Mouse (Mus musculus): ENCODE measurements around the gene Tmem107.

Gene Tmem107

GRCm38 (mm10) chr11:69074776-69075069 lies 4.1 kb downstream of the Tmem107 start:
- DNase-seq (ENCODE audit: low spot score), result no peak

DNA sequence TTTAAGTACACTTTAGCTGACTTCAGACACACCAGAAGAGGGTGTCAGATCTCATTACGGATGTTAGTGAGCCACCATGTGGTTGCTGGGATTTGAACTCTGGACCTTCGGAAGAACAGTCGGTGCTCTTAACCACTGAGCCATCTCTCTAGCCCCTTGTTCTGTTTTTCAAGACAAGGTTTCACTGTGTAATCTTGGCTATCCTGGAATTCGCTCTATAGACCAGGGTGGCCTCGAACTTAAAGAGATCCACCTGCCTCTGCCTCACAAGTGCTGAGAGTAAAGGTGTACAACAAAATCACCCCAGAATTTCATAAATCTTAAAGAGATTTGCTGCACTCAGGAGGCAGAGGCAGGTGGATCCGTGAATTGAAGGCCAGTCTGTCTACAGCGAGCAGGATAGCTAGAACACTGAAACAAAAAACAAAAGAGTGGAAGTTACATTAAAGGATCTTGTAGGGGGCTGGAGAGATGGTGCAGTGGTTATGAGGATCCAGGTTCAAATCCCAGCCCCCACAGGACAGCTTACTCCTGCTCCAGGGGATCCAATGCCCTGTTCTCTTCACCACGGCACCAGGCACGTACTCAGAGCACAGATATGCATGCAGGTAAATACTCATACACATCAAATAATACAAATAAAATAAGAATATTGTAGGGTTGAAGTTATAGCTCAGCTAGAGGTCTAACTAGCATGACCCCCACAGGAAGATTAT lies 5.3 kb downstream of the Tmem107 start:
- no peak for DNase-seq (ENCODE audit: low spot score)

GRCm38 (mm10) chr11:69076572-69076971 lies 6.0 kb downstream of the Tmem107 start:
- DNase-seq (ENCODE audit: low spot score), result no peak

- DNase-seq (ENCODE audit: low spot score), result no peak
These were observed 6.7 kb downstream of the Tmem107 start for GRCm38 (mm10) chr11:69077316-69077715.

DNA sequence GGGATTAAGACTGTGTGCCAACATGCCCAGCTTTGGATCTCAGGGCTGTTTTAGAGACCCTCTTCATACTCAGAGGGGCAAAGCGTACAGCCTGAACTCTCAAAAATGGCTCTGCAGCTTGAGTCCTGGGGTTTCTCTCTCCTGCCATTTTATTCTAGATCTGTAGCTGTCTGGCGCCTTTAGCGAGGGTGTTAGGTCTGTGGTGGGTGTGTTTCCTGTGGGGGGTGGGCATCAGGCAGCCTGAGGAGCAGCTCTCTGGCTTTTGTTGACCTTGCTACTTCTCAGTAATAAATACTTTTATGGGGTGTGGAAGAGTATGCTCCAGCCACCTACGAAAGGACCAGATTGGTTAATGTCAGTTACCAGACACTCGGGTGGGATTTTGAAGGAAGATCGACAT lies 7.4 kb downstream of the Tmem107 start:
- no peak for DNase-seq (ENCODE audit: low spot score)

- DNase-seq (ENCODE audit: low spot score), result no peak
These were observed 8.3 kb downstream of the Tmem107 start for GRCm38 (mm10) chr11:69078805-69079438.

DNA sequence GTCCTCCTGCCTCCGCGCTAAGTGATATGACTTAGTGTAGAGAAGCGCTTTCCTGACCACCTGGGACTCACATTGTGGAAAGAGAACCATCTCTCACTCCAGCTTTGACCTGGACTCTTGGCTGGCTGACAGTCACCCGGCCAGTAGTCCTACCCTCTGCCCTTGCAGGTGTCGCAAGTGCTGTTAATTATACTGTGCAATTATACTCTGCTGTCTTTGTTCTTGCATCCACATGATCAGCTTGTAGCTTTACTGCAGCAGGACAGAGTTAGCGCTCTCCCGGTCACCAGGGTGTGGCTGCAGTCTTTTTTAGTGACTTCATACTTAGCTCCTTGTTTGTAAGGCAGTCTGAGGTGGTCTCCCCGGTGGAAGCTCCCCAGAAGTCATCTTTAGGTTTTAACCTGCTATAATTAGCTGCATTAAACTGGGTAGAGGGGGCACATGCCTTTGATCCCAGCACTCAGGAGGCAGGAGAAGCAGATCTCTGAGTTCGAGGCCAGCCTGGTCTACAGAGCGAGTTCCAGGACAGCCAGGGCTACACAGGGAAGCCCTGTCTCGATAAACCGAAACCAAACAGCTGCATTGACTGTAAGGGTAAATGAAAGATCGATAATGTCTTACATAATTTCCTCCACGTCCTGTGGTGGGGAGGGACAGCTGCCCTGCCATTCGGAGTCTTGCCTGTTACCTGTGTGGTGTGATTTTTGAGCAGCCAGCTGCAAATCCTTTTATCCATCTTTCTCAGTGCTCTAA lies 9.7 kb downstream of the Tmem107 start:
- no peak for DNase-seq (ENCODE audit: low spot score)

DNA sequence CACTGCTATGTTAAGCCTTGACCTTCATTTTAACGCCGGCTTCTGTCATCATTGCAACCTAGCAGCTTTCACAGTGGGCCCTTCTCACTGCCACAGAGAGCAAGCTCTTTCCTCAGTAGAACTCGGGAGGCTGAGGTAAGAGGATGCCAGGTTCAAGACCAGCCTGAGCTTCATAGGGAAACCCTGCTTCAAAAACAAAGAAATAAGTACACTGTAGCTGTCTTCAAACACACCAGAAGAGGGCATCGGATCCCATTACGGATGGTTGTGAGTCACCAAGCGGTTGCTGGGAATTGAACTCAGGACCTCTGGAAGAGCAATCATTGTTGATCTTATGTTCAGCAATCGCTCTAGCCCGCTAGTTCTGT lies 10.2 kb downstream of the Tmem107 start:
- DNase-seq (ENCODE audit: low spot score), result no peak

GRCm38 (mm10) chr11:69081613-69082012 lies 11.0 kb downstream of the Tmem107 start:
- no peak for DNase-seq (ENCODE audit: low spot score)

- no peak for DNase-seq (ENCODE audit: low spot score)
These were observed 15.0 kb downstream of the Tmem107 start for GRCm38 (mm10) chr11:69085608-69086007.

- no peak for DNase-seq (ENCODE audit: low spot score)
These were observed 15.8 kb downstream of the Tmem107 start for GRCm38 (mm10) chr11:69086390-69086789.

- no peak for DNase-seq (ENCODE audit: low spot score)
These were observed 16.5 kb downstream of the Tmem107 start for GRCm38 (mm10) chr11:69087082-69087481.

DNA sequence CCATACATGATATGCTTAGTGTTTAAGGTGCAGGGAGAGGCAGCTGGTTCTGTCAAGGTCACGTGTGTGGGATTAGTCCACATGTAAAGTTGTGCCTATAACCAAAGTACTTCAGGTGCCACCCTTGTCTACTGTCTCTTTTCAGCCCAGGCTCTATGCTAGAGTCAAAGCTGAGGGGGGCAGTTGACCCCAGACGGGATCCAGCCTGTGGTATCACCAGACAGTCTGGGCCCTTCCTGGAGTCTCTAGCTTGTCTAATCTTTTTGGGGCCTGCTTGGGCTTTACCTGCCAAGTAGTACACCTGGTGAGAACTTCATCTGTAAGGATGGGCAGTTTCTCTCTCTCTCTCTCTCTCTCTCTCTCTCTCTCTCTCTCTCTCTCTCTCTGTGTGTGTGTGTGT lies 17.0 kb downstream of the Tmem107 start:
- DNase-seq (ENCODE audit: low spot score), result no peak

DNA sequence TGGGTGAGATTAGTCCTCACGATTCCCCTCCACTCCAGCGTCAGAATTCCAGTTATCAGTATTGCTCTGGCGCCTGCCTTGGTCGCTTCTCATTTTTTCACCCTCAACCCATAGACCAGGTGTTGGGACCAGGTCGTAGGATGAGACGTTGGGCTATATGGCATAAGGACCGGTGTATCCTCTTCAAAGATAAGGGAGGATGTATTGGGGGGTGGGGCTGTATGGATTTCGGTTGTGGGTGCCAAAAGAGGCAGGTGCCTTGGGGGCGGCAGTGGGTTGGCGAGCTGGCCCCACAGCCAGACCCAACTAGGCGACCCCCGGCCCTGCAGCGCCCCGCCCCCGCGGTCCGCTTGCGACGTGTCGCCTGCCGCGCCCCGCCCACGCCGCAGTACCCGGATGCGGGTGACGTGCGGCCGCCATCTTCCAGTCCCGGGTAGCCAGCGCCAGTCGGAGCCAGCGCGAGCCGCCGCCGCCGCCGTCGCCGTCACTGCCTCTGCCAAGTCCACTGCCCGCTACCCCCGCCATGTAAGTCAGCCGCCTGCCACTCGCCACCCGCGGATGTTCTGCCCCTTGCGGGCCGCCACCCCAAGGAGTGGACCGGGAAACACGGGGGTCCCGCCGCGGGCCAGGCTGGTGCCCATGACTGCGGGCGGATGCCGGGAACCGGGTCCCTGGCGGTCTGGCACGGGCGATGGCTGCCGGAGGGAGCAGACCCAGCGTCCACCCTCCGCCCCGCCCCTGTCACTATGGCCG lies 17.7 kb downstream of the Tmem107 start, which contains the start of gene Vamp2:
Vamp2 (plus strand) TSS at position 388 of the 753 bp plus-strand sequence.
- peak; percentile 91 for DNase-seq (ENCODE audit: low spot score)

DNA sequence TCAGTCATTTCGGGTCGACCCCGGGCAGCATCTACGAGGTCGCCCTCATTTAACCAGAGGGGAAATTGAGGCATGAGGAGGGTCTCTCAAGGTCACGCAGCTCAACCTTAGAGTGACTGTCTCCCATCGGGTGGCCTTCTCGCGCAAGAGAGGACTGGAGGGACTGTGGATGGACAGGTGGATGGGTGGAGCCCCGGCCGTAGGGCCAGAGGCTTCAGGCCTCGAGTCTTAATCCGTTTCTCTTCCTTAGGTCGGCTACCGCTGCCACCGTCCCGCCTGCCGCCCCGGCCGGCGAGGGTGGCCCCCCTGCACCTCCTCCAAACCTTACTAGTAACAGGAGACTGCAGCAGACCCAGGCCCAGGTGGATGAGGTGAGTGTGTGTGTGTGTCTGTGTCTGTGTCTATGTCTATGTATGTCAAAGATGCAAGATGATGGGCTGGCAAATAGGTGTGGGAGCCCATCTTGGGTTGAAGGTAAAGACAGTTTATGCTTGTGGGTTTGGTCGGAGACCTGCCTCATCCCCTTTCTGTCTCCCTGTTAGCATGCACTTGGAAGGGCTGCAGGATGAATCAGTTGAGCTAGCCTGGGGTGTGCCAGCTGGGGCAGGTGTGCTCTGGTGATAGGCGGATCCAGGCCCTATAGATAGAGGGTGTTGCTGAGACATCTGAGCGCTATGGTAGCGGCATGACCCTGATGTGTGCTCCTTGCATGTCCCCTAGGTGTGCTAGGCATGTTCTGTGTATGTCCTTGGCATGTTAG lies 18.4 kb downstream of the Tmem107 start:
- no peak for DNase-seq (ENCODE audit: low spot score)

GRCm38 (mm10) chr11:69089616-69090290 lies 19.1 kb downstream of the Tmem107 start:
- no peak for DNase-seq (ENCODE audit: low spot score)

DNA sequence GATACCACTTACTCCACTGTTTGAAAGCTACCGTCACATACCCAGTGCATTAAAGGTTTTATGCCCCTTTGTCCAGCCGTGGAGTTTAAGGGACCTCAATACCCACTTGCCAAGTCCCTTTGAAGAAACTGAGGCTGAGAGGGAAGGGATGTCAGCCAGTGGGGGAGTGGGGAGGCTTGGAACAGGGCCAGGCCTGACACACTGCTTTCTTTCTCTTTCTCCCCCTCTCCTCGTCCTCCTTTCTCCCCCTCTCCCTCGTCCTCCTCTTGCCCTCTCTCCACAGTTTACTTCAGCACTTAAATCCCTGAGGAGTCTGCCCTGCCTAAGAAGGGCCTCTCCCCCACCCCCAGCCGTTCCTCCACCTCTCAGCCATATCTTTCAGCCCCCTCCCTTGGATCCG lies 19.8 kb downstream of the Tmem107 start:
- no peak for DNase-seq (ENCODE audit: low spot score)

DNA sequence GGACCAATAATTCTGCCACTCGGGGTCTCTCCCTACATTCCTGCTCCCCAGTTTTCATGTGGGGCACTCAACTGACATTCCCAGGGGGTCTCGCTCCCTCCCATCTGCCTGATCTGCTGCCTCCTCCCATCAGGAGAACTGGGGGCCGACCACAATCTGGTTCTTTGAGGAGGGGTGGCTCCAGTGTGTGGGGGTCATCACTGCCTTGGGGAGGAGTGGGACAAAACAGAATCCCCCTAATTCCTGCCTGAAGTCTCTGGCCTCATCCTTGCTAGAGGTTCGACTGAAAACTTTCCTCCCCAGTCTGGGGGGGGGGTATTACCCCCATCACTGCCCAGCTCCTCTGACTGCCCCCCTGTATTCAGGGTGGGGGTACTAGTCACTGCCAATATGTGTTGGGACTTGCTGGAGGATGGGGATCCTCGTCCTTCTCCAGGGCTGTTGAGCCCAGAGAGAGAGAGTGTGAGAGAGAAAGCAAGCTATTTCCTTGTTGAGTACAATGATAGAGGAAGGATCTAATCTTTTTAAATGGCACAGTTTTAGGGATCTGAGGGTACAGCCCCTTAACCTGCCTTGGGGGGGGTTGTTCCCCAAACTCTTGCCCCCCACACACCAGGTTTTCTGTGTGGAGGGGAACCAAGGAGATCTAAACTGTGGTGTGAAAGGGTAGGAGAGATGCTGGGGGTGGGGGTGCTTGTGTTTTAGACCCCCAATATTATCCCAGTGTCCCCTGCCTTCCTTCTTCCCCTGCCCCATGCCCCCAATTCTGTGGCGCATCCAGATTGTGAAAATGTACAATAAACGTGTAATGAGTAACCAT lies 21.2 kb downstream of the Tmem107 start:
- DNase-seq (ENCODE audit: low spot score), result no peak

- peak; percentile 86 for DNase-seq (ENCODE audit: low spot score)
These were observed 21.8 kb downstream of the Tmem107 start for GRCm38 (mm10) chr11:69092386-69092751.

DNA sequence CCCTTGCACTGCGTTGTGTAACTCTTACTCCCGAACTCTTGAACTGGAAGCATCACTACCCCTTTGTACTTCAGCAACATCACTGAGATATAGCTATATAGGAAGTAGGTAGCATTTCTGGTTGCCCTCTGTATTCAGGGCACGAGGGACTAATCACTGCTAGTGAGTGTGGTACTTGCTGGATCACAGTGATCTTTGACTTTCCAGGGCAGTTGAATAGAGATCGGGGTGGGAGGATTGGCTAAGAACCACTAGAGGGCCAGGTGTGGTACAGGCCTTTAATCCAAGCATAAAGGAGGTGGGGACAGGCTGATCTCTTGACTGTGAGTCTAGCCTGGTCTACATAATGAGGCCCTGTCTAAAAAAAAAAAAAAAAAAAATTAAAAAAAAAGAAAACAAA lies 22.3 kb downstream of the Tmem107 start:
- DNase-seq (ENCODE audit: low spot score), result no peak

Data from ovary, postnatal 36 days (tissue).